Mouse (Mus musculus) kidney, embryonic 16.5 days (tissue): Measurements from ENCODE around the gene Clca3a2. TPM values are rescaled to one million over a fixed set of nuclear protein-coding genes. Genes with fewer than 3 reads are reported as not detected.
A peak's percentile ranks its signal among the peaks of the same experiment; 100 is the strongest.
"Not testable (repeated sequence)": the region's sequence is repeated elsewhere in the genome, so short reads cannot be mapped to it uniquely, and the experiment has no call there.

Source experiments
- ATAC-seq: fragments of 200-750 bp; cut with Nextera tagmentation; 2 replicates; pipeline ENCODE4 v1.8.0; 2017; ENCODE audit warnings: moderate TSS enrichment; ENCODE audit not compliant: low FRiP score, low TSS enrichment
- H3K27ac ChIP-seq: fragments of 300-500 bp; sonication (generic); 2 replicates; pipeline ENCODE4 v1.5.1; 2014; ENCODE audit warnings: low read length
- H3K27me3 ChIP-seq: fragments of 300-500 bp; sonication (generic); 2 replicates; pipeline ENCODE4 v1.6.1; 2014; ENCODE audit warnings: low read length, control low read depth, mixed read lengths; ENCODE audit not compliant: insufficient read depth
- H3K36me3 ChIP-seq: fragments of 300-500 bp; sonication (generic); 2 replicates; pipeline ENCODE4 v1.6.1; 2014; ENCODE audit warnings: low read length, control low read depth, mixed read lengths; ENCODE audit not compliant: insufficient read depth
- H3K4me1 ChIP-seq: fragments of 300-500 bp; sonication (generic); 2 replicates; pipeline ENCODE4 v1.6.1; 2014; ENCODE audit warnings: low read length, control low read depth, mixed read lengths; ENCODE audit not compliant: insufficient read depth
- H3K4me2 ChIP-seq: fragments of 300-500 bp; sonication (generic); replicated peaks from 2 replicates; pipeline ENCODE4 v1.6.1; 2014; ENCODE audit warnings: low read depth, low read length
- H3K4me3 ChIP-seq: fragments of 300-500 bp; sonication (generic); 2 replicates; pipeline ENCODE4 v1.5.1; 2014; ENCODE audit warnings: mild to moderate bottlenecking, low read length
- H3K9ac ChIP-seq: fragments of 300-500 bp; sonication (generic); replicated peaks from 2 replicates; pipeline ENCODE4 v1.6.1; 2014; ENCODE audit warnings: low read length
- H3K9me3 ChIP-seq: fragments of 300-500 bp; sonication (generic); 2 replicates; pipeline ENCODE4 v1.6.1; 2016; ENCODE audit warnings: low read length, control low read depth
- WGBS: fragments of 180-500 bp; shearing (Covaris S2); extraction: QIAGEN DNeasy Blood & Tissue Kit; methylation state at CpG from one replicate; pipeline ENCODE4 v1.1.7; 2014; 5-methylcytosine and 5-hydroxymethylcytosine counted together
- polyA plus RNA-seq: library from polyadenylated mRNA; unstranded; fragments of >200 nt; fragmentation: Nextera tagmentation; extraction: Ambion mirVana; gene quantifications from 2 replicates; pipeline ENCODE4 v1.2.1, GENCODE M21; 2015

Gene Clca3a2
- polyA plus RNA-seq, 1 experiment from 2014 or later, result 0.49 TPM

DNA sequence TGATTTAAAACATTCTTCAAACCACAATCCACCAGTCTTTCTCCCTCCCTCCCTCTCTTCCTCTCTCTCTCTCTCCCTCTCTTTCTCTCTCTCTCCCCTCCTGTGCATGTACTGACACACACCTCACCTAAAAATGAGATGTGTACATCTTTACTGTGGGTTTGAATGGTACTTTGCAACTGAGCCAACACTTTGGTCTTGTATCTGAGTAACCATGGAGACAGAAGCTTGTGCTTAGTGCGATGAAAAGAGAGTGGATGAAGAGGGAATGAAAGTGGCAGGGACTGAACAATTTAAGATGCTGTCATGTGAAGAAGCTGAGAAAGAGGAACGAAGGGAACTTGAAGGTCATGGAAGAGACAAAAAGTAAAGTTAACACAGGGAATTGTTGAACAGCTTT lies 12.7 kb downstream of the Clca3a2 start:
- 81% methylated on average over 2 of the region's 2 CpGs for WGBS
- H3K4me3 ChIP-seq, result not testable (repeated sequence)

DNA sequence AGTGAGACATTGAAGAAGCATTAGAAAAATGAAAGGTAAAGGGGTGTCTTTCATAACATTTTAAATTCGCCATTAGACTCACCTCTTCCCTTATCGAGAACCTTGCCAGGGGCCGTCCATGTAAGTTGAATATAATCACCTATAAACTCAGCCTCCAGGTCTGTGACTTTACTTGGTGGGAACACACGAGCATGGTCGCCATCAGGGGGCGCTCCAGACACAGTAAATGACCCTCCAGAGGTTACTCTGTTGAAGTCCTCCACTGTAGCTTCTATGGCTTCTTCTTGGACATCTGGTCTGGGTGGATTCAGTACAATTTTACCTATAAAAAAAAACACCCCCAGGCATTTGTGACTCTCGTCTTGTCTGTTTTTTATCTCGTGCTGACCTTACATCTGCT lies 17.4 kb downstream of the Clca3a2 start:
- 38% methylated on average over 8 of the region's 8 CpGs for WGBS
- H3K4me1 ChIP-seq, result no peaks in the 10 kb centered on the region

More for the DNA sequence above, 12.7 kb downstream of the Clca3a2 start:
- not testable (repeated sequence) for ATAC-seq, H3K4me1 ChIP-seq, H3K27ac ChIP-seq, H3K9me3 ChIP-seq, H3K27me3 ChIP-seq, H3K9ac ChIP-seq, H3K4me2 ChIP-seq, H3K36me3 ChIP-seq

DNA sequence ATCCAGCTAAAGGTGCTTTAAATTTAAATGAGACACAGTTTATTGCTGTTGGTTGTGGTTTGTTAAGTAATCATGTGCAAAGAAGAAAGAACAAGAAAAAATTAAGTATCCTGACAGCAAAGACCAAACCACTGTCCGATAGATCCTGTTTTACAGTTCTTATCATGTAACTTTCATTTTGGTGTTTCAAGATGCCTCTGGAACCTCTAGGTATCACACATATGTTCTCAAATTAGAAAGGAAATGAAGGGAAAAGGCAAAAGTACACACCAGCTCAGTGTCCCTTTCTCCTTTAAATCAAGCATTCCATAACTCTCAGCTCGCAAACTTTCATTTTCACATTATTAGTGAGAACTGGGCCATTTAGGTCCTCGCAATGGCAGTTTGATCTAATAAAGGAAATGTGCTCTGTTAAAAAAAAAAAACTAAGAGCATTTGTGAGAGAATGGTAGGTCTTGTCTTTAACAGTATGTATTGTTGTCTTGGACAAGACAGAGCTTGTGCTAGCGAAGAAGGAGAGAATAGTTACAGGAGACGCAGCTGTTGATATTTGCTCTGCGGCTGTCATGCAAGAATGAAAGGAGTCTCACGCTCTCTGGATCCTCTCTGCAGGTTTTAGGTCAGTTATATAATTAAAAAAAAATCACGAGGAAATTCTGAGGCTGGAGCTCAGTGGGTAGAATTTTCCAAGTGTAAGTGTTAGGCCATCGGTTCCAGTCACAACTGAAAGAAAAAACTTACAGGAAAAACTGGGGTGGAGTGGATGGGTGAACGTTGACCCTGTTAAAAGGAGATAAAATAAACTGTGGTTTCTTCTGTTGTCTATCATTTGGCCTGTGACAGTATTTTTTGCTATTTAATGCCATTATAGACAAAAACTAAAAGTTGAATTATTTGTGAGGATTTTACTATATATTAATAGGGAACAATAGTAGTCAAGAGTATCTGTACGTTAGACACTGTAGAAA lies 33.8 kb downstream of the Clca3a2 start:
- Histone ChIP-seq H3K27ac (no peak overlapping the region), H3K4me2 (no peak overlapping the region), H3K27me3 (no peaks in the 10 kb centered on the region), H3K4me1 (no peaks in the 10 kb centered on the region), H3K36me3 (no peaks in the 10 kb centered on the region), H3K9ac (no peak overlapping the region), H3K9me3 (no peaks in the 10 kb centered on the region), H3K4me3 (no peak overlapping the region)
- ATAC-seq, result no peak
- WGBS, result 83% methylated on average over 11 of the region's 11 CpGs

More for the DNA sequence above, 17.4 kb downstream of the Clca3a2 start:
- no peak overlapping the region for H3K4me3 ChIP-seq
- ATAC-seq, result no peak
- no peak overlapping the region for H3K27ac ChIP-seq
- H3K27me3 ChIP-seq, result no peaks in the 10 kb centered on the region
- H3K9ac ChIP-seq, result no peak overlapping the region
- H3K4me2 ChIP-seq, result no peak overlapping the region
- no peaks in the 10 kb centered on the region for H3K9me3 ChIP-seq
- H3K36me3 ChIP-seq, result no peaks in the 10 kb centered on the region

DNA sequence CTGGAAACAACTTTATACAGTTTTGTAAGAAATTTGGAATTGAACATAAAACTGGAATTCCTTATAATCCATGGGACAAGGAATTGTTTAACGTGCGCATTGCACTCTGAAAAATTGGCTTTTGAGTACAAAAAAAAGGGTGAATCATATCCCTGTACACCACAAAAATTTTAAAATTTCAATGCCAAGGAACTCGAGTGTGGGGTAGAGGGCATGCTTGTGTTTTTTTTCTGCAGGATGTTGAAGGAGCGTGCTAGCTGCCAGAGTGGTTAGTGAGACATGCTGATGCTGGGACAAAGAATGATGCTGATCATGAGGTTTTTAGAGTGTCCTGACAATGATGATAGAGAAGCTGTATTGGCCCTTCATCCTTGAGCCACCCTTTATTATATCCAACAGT lies 54.1 kb downstream of the Clca3a2 start:
- Histone ChIP-seq H3K4me2 (no peak overlapping the region), H3K9me3 (no peaks in the 10 kb centered on the region)
- WGBS, result 87% methylated on average over 4 of the region's 4 CpGs

DNA sequence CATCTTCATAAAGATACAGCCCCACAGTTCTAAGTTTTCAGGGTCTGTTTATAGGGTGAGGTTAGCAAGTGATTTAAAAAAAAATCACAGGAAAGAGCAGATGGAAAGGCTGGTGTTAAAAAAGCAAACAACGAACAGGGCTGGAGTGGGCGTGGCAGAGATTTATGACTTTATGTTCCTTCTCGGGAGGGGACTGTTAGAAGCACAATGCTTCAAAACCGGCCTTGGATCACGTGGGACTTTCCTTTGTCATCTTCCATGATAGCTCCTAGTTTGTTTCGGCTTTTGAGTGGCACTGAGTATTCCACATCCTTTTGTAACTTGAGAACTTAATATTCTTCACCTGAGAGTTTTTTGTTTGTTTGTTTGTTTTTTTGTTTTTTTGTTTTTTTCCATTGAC lies 57.8 kb downstream of the Clca3a2 start:
- H3K27ac ChIP-seq, result peak overlapping the region; percentile 68; the same call in 1 of the 2 replicates
- H3K4me1 ChIP-seq, result peaks cover 9% of the 10 kb centered on the region; the same call in 1 of the 2 replicates
- H3K9me3 ChIP-seq, result no peaks in the 10 kb centered on the region
- H3K36me3 ChIP-seq, result no peaks in the 10 kb centered on the region
- H3K9ac ChIP-seq, result no peak overlapping the region
- H3K27me3 ChIP-seq, result no peaks in the 10 kb centered on the region
- peak; percentile 49; the same call in 1 of the 2 replicates for ATAC-seq
- H3K4me3 ChIP-seq, result peak overlapping the region; percentile 2; the same call in 1 of the 2 replicates
- WGBS, result 16% methylated on average over 6 of the region's 6 CpGs
- peak overlapping the region; percentile 36 for H3K4me2 ChIP-seq

More for the DNA sequence above, 54.1 kb downstream of the Clca3a2 start:
- Histone ChIP-seq H3K9ac (no peak overlapping the region), H3K27ac (no peak overlapping the region), H3K36me3 (no peaks in the 10 kb centered on the region), H3K4me1 (peaks cover 9% of the 10 kb centered on the region; the same call in 1 of the 2 replicates), H3K27me3 (no peaks in the 10 kb centered on the region), H3K4me3 (no peak overlapping the region)
- ATAC-seq, result no peak

DNA sequence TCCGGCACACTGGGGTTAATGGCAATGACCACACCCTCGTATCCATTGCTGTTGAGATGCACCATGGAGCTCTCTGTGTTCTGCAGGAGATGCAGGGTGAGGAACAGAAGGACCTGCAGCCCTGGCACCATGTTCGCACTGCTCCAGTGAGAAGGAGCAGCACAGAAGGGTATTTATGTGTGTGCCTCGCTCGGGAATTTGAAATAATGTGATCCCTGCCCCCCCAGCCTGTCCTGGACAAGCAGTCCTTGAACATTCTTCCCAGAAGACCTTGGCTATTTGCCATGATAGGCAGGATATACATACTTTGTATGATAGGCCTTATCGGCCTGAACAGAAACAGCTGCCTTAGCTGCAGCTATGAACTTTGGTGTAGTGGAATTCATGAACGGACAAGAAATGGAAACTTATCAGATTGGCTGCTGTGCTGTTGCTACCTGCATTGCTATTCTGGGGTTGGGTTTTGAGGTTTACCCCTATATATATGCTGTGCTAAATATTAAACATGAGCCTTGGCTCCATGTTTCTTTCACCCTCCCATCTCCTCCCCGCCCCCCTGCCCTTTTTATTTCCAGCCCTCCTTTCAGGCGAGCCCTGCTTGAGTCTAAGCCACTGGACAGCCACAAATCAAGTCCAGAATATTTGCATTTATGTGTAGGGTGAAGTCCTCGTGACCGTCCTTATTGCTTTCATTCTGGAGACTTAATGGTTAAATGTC lies 58.5 kb downstream of the Clca3a2 start, which contains the start of gene Clca3a1:
TSS of gene Clca3a1 (minus strand) at position 386 of the 718 bp plus-strand sequence.
- H3K4me1 ChIP-seq, result peaks cover 9% of the 10 kb centered on the region; the same call in 1 of the 2 replicates
- ATAC-seq, result peak; percentile 85
- peak within 1 kb of the TSS; percentile 68 for H3K27ac ChIP-seq
- H3K9ac ChIP-seq, result no peak within 1 kb of the TSS
- WGBS, result 39% methylated on average over 9 of the region's 11 CpGs
- H3K36me3 ChIP-seq, result no peaks in the 10 kb centered on the region
- peak within 1 kb of the TSS; percentile 36 for H3K4me2 ChIP-seq
- H3K4me3 ChIP-seq, result peak within 1 kb of the TSS; percentile 19
- H3K27me3 ChIP-seq, result no peaks in the 10 kb centered on the region
- no peaks in the 10 kb centered on the region for H3K9me3 ChIP-seq

DNA sequence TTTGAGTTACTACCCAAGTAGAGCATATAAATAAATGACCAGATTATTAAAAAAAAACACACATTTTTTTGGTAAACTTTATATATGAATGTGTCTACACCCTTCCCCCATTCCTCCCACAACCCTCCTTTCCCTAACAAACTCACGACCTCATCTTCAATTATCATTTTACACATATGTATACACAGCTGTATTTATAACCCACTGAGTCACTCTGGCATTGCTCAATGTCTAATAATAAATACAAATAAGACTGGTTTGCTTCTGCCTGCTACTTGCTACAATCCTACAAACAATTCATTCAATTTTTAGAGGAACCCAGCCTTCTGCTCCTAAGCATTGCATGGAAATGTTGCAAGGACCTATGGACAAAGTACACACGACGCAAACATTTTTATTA lies 59.6 kb downstream of the Clca3a2 start:
- Histone ChIP-seq H3K9ac (no peak overlapping the region), H3K27me3 (no peaks in the 10 kb centered on the region), H3K36me3 (no peaks in the 10 kb centered on the region), H3K9me3 (no peaks in the 10 kb centered on the region), H3K4me2 (peak overlapping the region; percentile 29; the same call in 1 of the 2 replicates), H3K27ac (no peak overlapping the region), H3K4me3 (0 out of 2 replicates have a peak overlapping the region, but pooled peaks have one; percentile 16), H3K4me1 (peaks cover 9% of the 10 kb centered on the region; the same call in 1 of the 2 replicates)
- ATAC-seq, result no peak
- WGBS, result 78% methylated on average over 3 of the region's 3 CpGs

DNA sequence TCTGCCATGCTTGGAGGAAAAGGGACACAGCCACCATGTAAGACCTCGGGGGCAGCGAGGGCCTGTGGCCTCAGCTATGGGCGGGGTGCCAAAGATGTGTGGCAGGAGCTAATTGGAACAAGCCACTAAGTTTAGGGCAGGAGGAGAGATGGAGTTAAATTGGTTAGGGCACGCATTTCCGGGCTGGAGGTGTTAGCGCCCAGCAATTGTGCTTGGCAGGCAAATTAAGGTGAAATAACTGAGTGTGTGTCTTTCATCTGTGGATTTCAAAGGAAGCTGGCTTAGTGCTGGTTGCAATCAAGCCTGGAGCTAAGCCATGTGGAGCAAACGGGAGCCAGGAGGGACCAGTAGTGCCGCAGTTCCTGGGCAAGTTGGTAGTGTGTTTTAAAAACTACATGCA lies 63.2 kb downstream of the Clca3a2 start:
- H3K36me3 ChIP-seq, H3K27ac ChIP-seq, H3K4me1 ChIP-seq, H3K9me3 ChIP-seq, H3K4me2 ChIP-seq, ATAC-seq, H3K9ac ChIP-seq, H3K4me3 ChIP-seq, H3K27me3 ChIP-seq: not testable (repeated sequence)
- 78% methylated on average over 8 of the region's 8 CpGs for WGBS

DNA sequence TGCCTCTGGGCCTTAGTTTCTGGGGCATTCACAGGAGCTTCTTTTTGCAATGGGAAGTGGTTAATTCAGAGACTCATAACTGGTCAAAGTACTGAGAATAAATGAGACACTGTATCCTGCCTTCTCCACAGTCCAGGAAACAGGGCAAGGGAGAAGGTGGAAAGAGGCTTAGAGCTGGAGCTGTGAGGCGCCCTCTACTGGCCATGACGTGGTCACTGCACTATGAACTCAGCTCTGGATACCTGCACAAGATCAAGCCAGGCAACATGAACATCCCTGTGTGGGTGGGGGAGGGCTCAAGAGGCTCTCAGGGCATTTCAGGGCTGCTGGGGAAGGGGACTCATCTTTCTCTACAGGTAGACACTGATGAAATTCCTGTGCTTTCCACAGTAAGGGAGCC lies 66.2 kb downstream of the Clca3a2 start:
- Histone ChIP-seq H3K36me3 (no peaks in the 10 kb centered on the region), H3K4me2 (no peak overlapping the region), H3K4me3 (no peak overlapping the region), H3K9ac (no peak overlapping the region), H3K27ac (no peak overlapping the region), H3K9me3 (no peaks in the 10 kb centered on the region), H3K27me3 (no peaks in the 10 kb centered on the region), H3K4me1 (no peaks in the 10 kb centered on the region)
- ATAC-seq, result 0 out of 2 replicates have a peak, but pooled peaks have one; percentile 27
- 11% methylated on average over 2 of the region's 2 CpGs for WGBS
